Mouse (Mus musculus): ENCODE data around the gene Arl6ip5. TPM values are rescaled to one million over a fixed set of nuclear protein-coding genes. Genes with fewer than 3 reads are reported as not detected.

The Arl6ip5 gene
- polyA plus RNA-seq, 1 experiment from 2014 or later = 122 TPM

- WGBS = 3% methylated on average over 19 of the region's 19 CpGs
- ATAC-seq (ENCODE audit: low FRiP score) = peak; percentile 71
- H3K9me3 ChIP-seq = no peaks in the 10 kb centered on the region
- H3K4me3 ChIP-seq = peak overlapping the region; percentile 12
- H3K4me2 ChIP-seq = peak overlapping the region; percentile 43
- H3K36me3 ChIP-seq = no peaks in the 10 kb centered on the region
- H3K27me3 ChIP-seq = no peaks in the 10 kb centered on the region
- H3K9ac ChIP-seq = 0 out of 2 replicates have a peak overlapping the region, but pooled peaks have one; percentile 16
- peaks cover 26% of the 10 kb centered on the region for H3K4me1 ChIP-seq (replicated peaks)
- no peak overlapping the region for H3K27ac ChIP-seq
Observed at GRCm38 (mm10) chr6:97278014-97278787, 67.7 kb downstream of the Arl6ip5 start.

- H3K36me3 ChIP-seq = no peaks in the 10 kb centered on the region
- peaks cover 26% of the 10 kb centered on the region for H3K4me1 ChIP-seq (replicated peaks)
- no peaks in the 10 kb centered on the region for H3K9me3 ChIP-seq
- H3K4me2 ChIP-seq = no peak overlapping the region
- H3K4me3 ChIP-seq = no peak overlapping the region
- 49% methylated on average over 6 of the region's 6 CpGs for WGBS
- H3K9ac ChIP-seq = no peak overlapping the region
- ATAC-seq (ENCODE audit: low FRiP score) = no peak
- H3K27ac ChIP-seq = no peak overlapping the region
- no peaks in the 10 kb centered on the region for H3K27me3 ChIP-seq
Observed at GRCm38 (mm10) chr6:97278878-97279277, 68.4 kb downstream of the Arl6ip5 start.

Other genes with a start within 250 kb of the Arl6ip5 start
- 2.1 and 3.4 TPM in 2 replicates for gene Fam19a4, start 150.3 kb upstream of the Arl6ip5 start, polyA plus RNA-seq (2015; fragmentation: Nextera tagmentation; extraction: Ambion mirVana)
- 9.3 and 9.7 TPM in 2 replicates for gene Eogt, start 61.5 kb upstream of the Arl6ip5 start, polyA plus RNA-seq (2015; fragmentation: Nextera tagmentation; extraction: Ambion mirVana)
- gene Tmf1, start 31.6 kb upstream of the Arl6ip5 start, polyA plus RNA-seq (2015; fragmentation: Nextera tagmentation; extraction: Ambion mirVana) = 43.9 and 44.5 TPM in 2 replicates
- 91.5 and 93.0 TPM in 2 replicates for gene Uba3, start 5.0 kb upstream of the Arl6ip5 start, polyA plus RNA-seq (2015; fragmentation: Nextera tagmentation; extraction: Ambion mirVana)
- 0.08 and 0.17 TPM in 2 replicates for gene Lmod3, start 42.1 kb downstream of the Arl6ip5 start, polyA plus RNA-seq (2015; fragmentation: Nextera tagmentation; extraction: Ambion mirVana)

Data from hindbrain, embryonic 13.5 days (tissue).